Mouse (Mus musculus): ENCODE results near the gene Plpp3. TPM values are rescaled to one million over a fixed set of nuclear protein-coding genes. Genes with fewer than 3 reads are reported as not detected.

Plpp3 gene
- polyA plus RNA-seq, 1 experiment from 2014 or later = 81.9 TPM

GRCm38 (mm10) chr4:105230127-105230526 is 73.0 kb downstream of the Plpp3 start:
- 86% methylated on average over 8 of the region's 8 CpGs for WGBS
- H3K4me3 ChIP-seq = no peak overlapping the region
- no peaks in the 10 kb centered on the region for H3K9me3 ChIP-seq
- H3K4me2 ChIP-seq = no peak overlapping the region
- 0 out of 2 replicates have a peak, but pooled peaks cover 3% of the 10 kb centered on the region for H3K4me1 ChIP-seq (replicated peaks)
- H3K9ac ChIP-seq = no peak overlapping the region
- H3K27me3 ChIP-seq = no peaks in the 10 kb centered on the region
- no peak for ATAC-seq (ENCODE audit: low FRiP score)
- H3K36me3 ChIP-seq = peaks cover 41% of the 10 kb centered on the region
- no peak overlapping the region for H3K27ac ChIP-seq

- ATAC-seq (ENCODE audit: low FRiP score) = 0 out of 2 replicates have a peak, but pooled peaks have one; percentile 24
Observed at GRCm38 (mm10) chr4:105240233-105240632, 83.1 kb downstream of the Plpp3 start.

GRCm38 (mm10) chr4:105244931-105245330 is 87.8 kb downstream of the Plpp3 start:
- Histone ChIP-seq H3K9me3 (no peaks in the 10 kb centered on the region), H3K27ac (peak overlapping the region; percentile 82), H3K9ac (peak overlapping the region; percentile 75; the same call in 1 of the 2 replicates), H3K27me3 (no peaks in the 10 kb centered on the region), H3K4me2 (peak overlapping the region; percentile 48), H3K4me1 (replicated peaks) (peaks cover 22% of the 10 kb centered on the region), H3K4me3 (no peak overlapping the region), H3K36me3 (no peaks in the 10 kb centered on the region)
- WGBS = 74% methylated on average over 10 of the region's 10 CpGs
- ATAC-seq (ENCODE audit: low FRiP score) = 0 out of 2 replicates have a peak, but pooled peaks have one; percentile 14

More at GRCm38 (mm10) chr4:105240233-105240632, 83.1 kb downstream of the Plpp3 start:
- Histone ChIP-seq H3K4me3 (no peak overlapping the region), H3K36me3 (no peaks in the 10 kb centered on the region), H3K27ac (no peak overlapping the region), H3K4me1 (replicated peaks) (peaks cover 10% of the 10 kb centered on the region), H3K27me3 (no peaks in the 10 kb centered on the region), H3K9me3 (no peaks in the 10 kb centered on the region), H3K4me2 (no peak overlapping the region), H3K9ac (no peak overlapping the region)
- 33% methylated on average over 7 of the region's 7 CpGs for WGBS

- Histone ChIP-seq H3K4me1 (replicated peaks) (peaks cover 17% of the 10 kb centered on the region), H3K27me3 (no peaks in the 10 kb centered on the region), H3K4me3 (peak overlapping the region; percentile 17), H3K4me2 (peak overlapping the region; percentile 48), H3K36me3 (no peaks in the 10 kb centered on the region), H3K9me3 (no peaks in the 10 kb centered on the region), H3K27ac (peak overlapping the region; percentile 82), H3K9ac (peak overlapping the region; percentile 75)
- WGBS = 3% methylated on average over 18 of the region's 18 CpGs
- peak; percentile 89 for ATAC-seq (ENCODE audit: low FRiP score)
Observed at GRCm38 (mm10) chr4:105245479-105245944, 88.4 kb downstream of the Plpp3 start.

- Histone ChIP-seq H3K4me2 (no peak overlapping the region), H3K9me3 (no peaks in the 10 kb centered on the region), H3K4me3 (no peak overlapping the region), H3K4me1 (replicated peaks) (peaks cover 16% of the 10 kb centered on the region), H3K27ac (no peak overlapping the region), H3K9ac (no peak overlapping the region; the same call in 1 of the 2 replicates), H3K36me3 (no peaks in the 10 kb centered on the region), H3K27me3 (no peaks in the 10 kb centered on the region)
- no peak for ATAC-seq (ENCODE audit: low FRiP score)
- WGBS = 72% methylated on average over 7 of the region's 7 CpGs
Observed at GRCm38 (mm10) chr4:105246331-105246730, 89.2 kb downstream of the Plpp3 start.

- ATAC-seq (ENCODE audit: low FRiP score) = no peak
- Histone ChIP-seq H3K4me3 (no peak overlapping the region), H3K27me3 (no peaks in the 10 kb centered on the region), H3K9me3 (no peaks in the 10 kb centered on the region), H3K9ac (no peak overlapping the region), H3K27ac (no peak overlapping the region), H3K4me2 (no peak overlapping the region), H3K36me3 (no peaks in the 10 kb centered on the region), H3K4me1 (replicated peaks) (peaks cover 16% of the 10 kb centered on the region)
- WGBS = 72% methylated on average over 1 of the region's 1 CpGs
Observed at GRCm38 (mm10) chr4:105248161-105248560, 91.0 kb downstream of the Plpp3 start.

- no peak for ATAC-seq (ENCODE audit: low FRiP score)
- Histone ChIP-seq H3K9ac (no peak overlapping the region), H3K9me3 (no peaks in the 10 kb centered on the region), H3K36me3 (no peaks in the 10 kb centered on the region), H3K4me1 (replicated peaks) (peaks cover 16% of the 10 kb centered on the region), H3K4me2 (no peak overlapping the region), H3K4me3 (no peak overlapping the region), H3K27ac (no peak overlapping the region), H3K27me3 (no peaks in the 10 kb centered on the region)
- WGBS = 90% methylated on average over 4 of the region's 4 CpGs
Observed at GRCm38 (mm10) chr4:105249283-105249682, 92.1 kb downstream of the Plpp3 start.

- Histone ChIP-seq H3K27me3 (no peaks in the 10 kb centered on the region), H3K4me1 (replicated peaks) (peaks cover 4% of the 10 kb centered on the region; the same call in 1 of the 2 replicates), H3K36me3 (no peaks in the 10 kb centered on the region), H3K4me3 (no peak overlapping the region), H3K9ac (no peak overlapping the region), H3K4me2 (no peak overlapping the region), H3K27ac (no peak overlapping the region), H3K9me3 (no peaks in the 10 kb centered on the region)
- WGBS = 85% methylated on average over 3 of the region's 3 CpGs
- ATAC-seq (ENCODE audit: low FRiP score) = no peak
Observed at GRCm38 (mm10) chr4:105250946-105251345, 93.8 kb downstream of the Plpp3 start.

GRCm38 (mm10) chr4:105252044-105252443 is 94.9 kb downstream of the Plpp3 start:
- WGBS = 60% methylated on average over 3 of the region's 3 CpGs
- no peaks in the 10 kb centered on the region for H3K4me1 ChIP-seq (replicated peaks)
- H3K27ac ChIP-seq = no peak overlapping the region
- no peak overlapping the region for H3K4me3 ChIP-seq
- H3K9ac ChIP-seq = no peak overlapping the region
- no peaks in the 10 kb centered on the region for H3K9me3 ChIP-seq
- no peak overlapping the region for H3K4me2 ChIP-seq
- no peaks in the 10 kb centered on the region for H3K36me3 ChIP-seq
- no peak for ATAC-seq (ENCODE audit: low FRiP score)
- H3K27me3 ChIP-seq = no peaks in the 10 kb centered on the region

- no peak overlapping the region for H3K9ac ChIP-seq
- ATAC-seq (ENCODE audit: low FRiP score) = no peak
- no peaks in the 10 kb centered on the region for H3K36me3 ChIP-seq
- WGBS = 84% methylated on average over 5 of the region's 5 CpGs
- H3K27ac ChIP-seq = no peak overlapping the region
- H3K4me2 ChIP-seq = no peak overlapping the region
- no peak overlapping the region for H3K4me3 ChIP-seq
- H3K9me3 ChIP-seq = no peaks in the 10 kb centered on the region
- no peaks in the 10 kb centered on the region for H3K27me3 ChIP-seq
- H3K4me1 ChIP-seq (replicated peaks) = no peaks in the 10 kb centered on the region
Observed at GRCm38 (mm10) chr4:105252571-105253200, 95.5 kb downstream of the Plpp3 start.

- no peak for ATAC-seq (ENCODE audit: low FRiP score)
- 75% methylated on average over 6 of the region's 6 CpGs for WGBS
Observed at GRCm38 (mm10) chr4:105253453-105254341, 96.5 kb downstream of the Plpp3 start.

GRCm38 (mm10) chr4:105254365-105254764 is 97.2 kb downstream of the Plpp3 start:
- Histone ChIP-seq H3K4me1 (replicated peaks) (no peaks in the 10 kb centered on the region), H3K4me2 (no peak overlapping the region), H3K27me3 (no peaks in the 10 kb centered on the region), H3K4me3 (no peak overlapping the region), H3K27ac (no peak overlapping the region), H3K9me3 (no peaks in the 10 kb centered on the region), H3K36me3 (no peaks in the 10 kb centered on the region), H3K9ac (no peak overlapping the region)
- WGBS = 94% methylated on average over 4 of the region's 4 CpGs
- no peak for ATAC-seq (ENCODE audit: low FRiP score)

More at GRCm38 (mm10) chr4:105253453-105254341, 96.5 kb downstream of the Plpp3 start:
- no peaks in the 10 kb centered on the region for H3K4me1 ChIP-seq (replicated peaks)
- H3K4me2 ChIP-seq = no peak overlapping the region
- no peak overlapping the region for H3K27ac ChIP-seq
- H3K27me3 ChIP-seq = no peaks in the 10 kb centered on the region
- no peak overlapping the region for H3K9ac ChIP-seq
- H3K36me3 ChIP-seq = no peaks in the 10 kb centered on the region
- H3K4me3 ChIP-seq = no peak overlapping the region
- no peaks in the 10 kb centered on the region for H3K9me3 ChIP-seq
